Mouse (Mus musculus) liver, embryonic 13.5 days (tissue): ENCODE results near the gene Nlrc5. TPM values are rescaled to one million over a fixed set of nuclear protein-coding genes. Genes with fewer than 3 reads are reported as not detected.

Experiments used
- ATAC-seq: fragments of 200-750 bp; cut with Nextera tagmentation; 2 replicates; pipeline ENCODE4 v1.8.0; 2017; ENCODE audit warnings: low read depth, mild to moderate bottlenecking, moderate number of reproducible peaks, moderate library complexity
- DNase-seq: peaks from one replicate; pipeline ENCODE4 v3.0.0; 2022
- H3K27ac ChIP-seq: fragments of 300-500 bp; sonication (generic); 2 replicates; pipeline ENCODE4 v1.5.1; 2015; ENCODE audit warnings: moderate library complexity, mild to moderate bottlenecking, inconsistent platforms
- H3K27me3 ChIP-seq: fragments of 300-500 bp; sonication (generic); 2 replicates; pipeline ENCODE4 v1.6.1; 2015; ENCODE audit warnings: mild to moderate bottlenecking, inconsistent platforms
- H3K36me3 ChIP-seq: fragments of 300-500 bp; sonication (generic); 2 replicates; pipeline ENCODE4 v1.6.1; 2015; ENCODE audit warnings: mild to moderate bottlenecking, inconsistent platforms
- H3K4me1 ChIP-seq: fragments of 300-500 bp; sonication (generic); replicated peaks from 2 replicates; pipeline ENCODE4 v1.6.1; 2015; ENCODE audit warnings: inconsistent platforms
- H3K4me2 ChIP-seq: fragments of 300-500 bp; sonication (generic); 2 replicates; pipeline ENCODE4 v1.6.1; 2015; ENCODE audit warnings: inconsistent platforms, mild to moderate bottlenecking, moderate library complexity
- H3K4me3 ChIP-seq: fragments of 300-500 bp; sonication (generic); replicated peaks from 2 replicates; pipeline ENCODE4 v1.5.1; 2015; ENCODE audit warnings: mild to moderate bottlenecking, inconsistent platforms
- H3K9ac ChIP-seq: fragments of 300-500 bp; sonication (generic); 2 replicates; pipeline ENCODE4 v1.6.1; 2015; ENCODE audit warnings: mild to moderate bottlenecking, inconsistent platforms
- H3K9me3 ChIP-seq: fragments of 300-500 bp; sonication (generic); replicated peaks from 2 replicates; pipeline ENCODE4 v1.6.1; 2016; ENCODE audit warnings: inconsistent platforms
- WGBS: fragments of 180-500 bp; shearing (Covaris S2); methylation state at CpG from one replicate; pipeline ENCODE4 v1.1.7; 2015; ENCODE audit not compliant: insufficient replicate concordance; 5-methylcytosine and 5-hydroxymethylcytosine counted together
- polyA plus RNA-seq: library from polyadenylated mRNA; unstranded; fragments of >200 nt; fragmentation: Nextera tagmentation; extraction: Ambion mirVana; gene quantifications from 2 replicates; pipeline ENCODE4 v1.2.1, GENCODE M21; 2015

Gene Nlrc5
- polyA plus RNA-seq, 1 experiment from 2014 or later, result 0.06 TPM

GRCm38 (mm10) chr8:94515430-94516208, 81.5 kb downstream of the Nlrc5 start:
- Histone ChIP-seq H3K27me3 (peaks cover 25% of the 10 kb centered on the region), H3K4me3 (no peak overlapping the region), H3K4me2 (no peak overlapping the region), H3K9ac (no peak overlapping the region), H3K9me3 (no peaks in the 10 kb centered on the region), H3K4me1 (peaks cover 10% of the 10 kb centered on the region), H3K27ac (no peak overlapping the region), H3K36me3 (no peaks in the 10 kb centered on the region)
- 45% methylated on average over 5 of the region's 5 CpGs for WGBS
- peak; percentile 65; the same call in 1 of the 2 replicates for ATAC-seq
- DNase-seq, result peak; percentile 9

DNA sequence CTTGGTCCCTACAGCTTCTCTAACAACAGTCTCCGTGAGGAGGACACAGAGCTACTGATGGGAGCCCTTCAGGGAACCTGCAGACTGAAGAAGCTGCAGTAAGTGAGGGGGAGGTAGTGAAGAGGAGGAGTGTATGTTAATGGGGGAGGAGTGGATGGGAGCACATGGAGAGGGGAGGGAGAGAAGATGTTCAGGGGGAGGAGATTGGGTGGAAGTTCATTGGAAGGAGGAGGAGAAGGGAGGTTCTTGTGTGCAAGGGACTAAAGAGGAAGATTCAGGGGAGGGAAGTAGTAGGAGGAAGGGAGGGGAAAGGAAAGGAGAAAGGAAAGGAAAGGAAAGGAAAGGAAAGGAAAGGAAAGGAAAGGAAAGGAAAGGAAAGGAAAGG, 82.0 kb downstream of the Nlrc5 start:
- Histone ChIP-seq H3K9ac (no peak overlapping the region), H3K4me3 (no peak overlapping the region), H3K4me1 (peaks cover 10% of the 10 kb centered on the region), H3K27ac (no peak overlapping the region), H3K36me3 (no peaks in the 10 kb centered on the region), H3K4me2 (no peak overlapping the region), H3K9me3 (no peaks in the 10 kb centered on the region), H3K27me3 (peaks cover 25% of the 10 kb centered on the region)
- WGBS, result 5% methylated on average over 1 of the region's 1 CpGs
- no peak for ATAC-seq
- DNase-seq, result no peak

- DNase-seq, result no peak
- no peak for ATAC-seq
Measured at GRCm38 (mm10) chr8:94516766-94517165, 82.6 kb downstream of the Nlrc5 start.

GRCm38 (mm10) chr8:94518331-94518730, 84.2 kb downstream of the Nlrc5 start:
- WGBS, result 56% methylated on average over 10 of the region's 10 CpGs
- Histone ChIP-seq H3K27ac (no peak overlapping the region), H3K9me3 (no peaks in the 10 kb centered on the region), H3K4me3 (no peak overlapping the region), H3K36me3 (no peaks in the 10 kb centered on the region), H3K27me3 (peaks cover 36% of the 10 kb centered on the region), H3K9ac (no peak overlapping the region), H3K4me2 (no peak overlapping the region), H3K4me1 (peaks cover 10% of the 10 kb centered on the region)
- DNase-seq, result no peak
- no peak for ATAC-seq

More at GRCm38 (mm10) chr8:94516766-94517165, 82.6 kb downstream of the Nlrc5 start:
- Histone ChIP-seq H3K27me3 (peaks cover 26% of the 10 kb centered on the region), H3K4me2 (no peak overlapping the region), H3K27ac (no peak overlapping the region), H3K4me1 (peaks cover 10% of the 10 kb centered on the region), H3K36me3 (no peaks in the 10 kb centered on the region), H3K9me3 (no peaks in the 10 kb centered on the region), H3K4me3 (no peak overlapping the region), H3K9ac (no peak overlapping the region)
- 52% methylated on average over 3 of the region's 3 CpGs for WGBS

- Histone ChIP-seq H3K36me3 (no peaks in the 10 kb centered on the region), H3K9me3 (no peaks in the 10 kb centered on the region), H3K4me1 (peaks cover 10% of the 10 kb centered on the region), H3K27me3 (peaks cover 36% of the 10 kb centered on the region), H3K4me3 (no peak overlapping the region), H3K4me2 (no peak overlapping the region), H3K27ac (no peak overlapping the region), H3K9ac (no peak overlapping the region)
- 71% methylated on average over 5 of the region's 5 CpGs for WGBS
- ATAC-seq (no peak), DNase-seq (no peak)
Measured at GRCm38 (mm10) chr8:94519021-94519420, 84.9 kb downstream of the Nlrc5 start.

DNA sequence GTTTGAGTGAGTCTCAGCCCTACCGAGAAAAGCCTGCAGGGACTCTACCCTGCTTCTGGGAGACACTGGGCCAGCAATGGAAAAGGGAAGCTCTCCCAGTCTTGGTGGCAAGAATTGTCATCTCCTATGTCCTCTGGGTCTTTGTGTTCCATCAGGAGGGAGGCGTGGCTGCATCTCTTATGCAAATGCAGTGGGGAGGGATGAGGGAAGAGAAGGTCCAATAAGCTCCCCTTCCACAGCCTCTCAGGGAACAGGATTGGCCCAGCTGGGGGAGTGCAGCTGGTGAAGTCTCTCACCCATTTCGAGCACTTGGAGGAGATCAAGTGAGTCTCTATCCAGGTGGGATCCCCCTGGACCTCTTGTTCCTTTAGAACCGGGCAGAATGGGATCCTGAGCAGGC, 87.3 kb downstream of the Nlrc5 start:
- 37% methylated on average over 4 of the region's 4 CpGs for WGBS
- DNase-seq, result no peak
- Histone ChIP-seq H3K4me2 (no peak overlapping the region), H3K9ac (no peak overlapping the region), H3K4me1 (no peaks in the 10 kb centered on the region), H3K36me3 (no peaks in the 10 kb centered on the region), H3K9me3 (no peaks in the 10 kb centered on the region), H3K4me3 (no peak overlapping the region), H3K27ac (no peak overlapping the region), H3K27me3 (peaks cover 38% of the 10 kb centered on the region)
- ATAC-seq, result no peak

GRCm38 (mm10) chr8:94522482-94522881, 88.3 kb downstream of the Nlrc5 start:
- Histone ChIP-seq H3K27me3 (peaks cover 31% of the 10 kb centered on the region), H3K27ac (no peak overlapping the region), H3K4me2 (no peak overlapping the region), H3K9ac (no peak overlapping the region), H3K4me1 (no peaks in the 10 kb centered on the region), H3K9me3 (no peaks in the 10 kb centered on the region), H3K4me3 (no peak overlapping the region), H3K36me3 (no peaks in the 10 kb centered on the region)
- WGBS, result 39% methylated on average over 3 of the region's 3 CpGs
- no peak for ATAC-seq
- no peak for DNase-seq

DNA sequence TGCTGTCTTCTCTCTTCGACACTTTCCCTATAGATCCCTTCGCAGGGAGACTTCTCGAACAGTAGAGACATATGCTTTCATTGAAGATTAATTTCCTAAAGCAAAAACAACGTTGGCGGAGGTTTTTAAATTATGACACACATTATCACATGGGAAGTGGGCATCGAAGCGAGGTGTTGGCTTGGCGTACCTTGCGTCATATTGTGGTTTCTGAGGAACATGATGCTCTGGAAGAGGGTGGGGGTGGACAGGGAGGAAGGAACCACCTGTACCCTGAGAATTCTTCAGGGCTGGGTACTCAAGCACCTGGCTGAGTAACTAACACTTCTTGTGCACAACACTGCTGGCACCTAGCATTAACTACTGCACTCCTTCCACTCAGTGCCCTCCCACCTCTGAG, 90.4 kb downstream of the Nlrc5 start:
- H3K27me3 ChIP-seq, result peaks cover 23% of the 10 kb centered on the region

DNA sequence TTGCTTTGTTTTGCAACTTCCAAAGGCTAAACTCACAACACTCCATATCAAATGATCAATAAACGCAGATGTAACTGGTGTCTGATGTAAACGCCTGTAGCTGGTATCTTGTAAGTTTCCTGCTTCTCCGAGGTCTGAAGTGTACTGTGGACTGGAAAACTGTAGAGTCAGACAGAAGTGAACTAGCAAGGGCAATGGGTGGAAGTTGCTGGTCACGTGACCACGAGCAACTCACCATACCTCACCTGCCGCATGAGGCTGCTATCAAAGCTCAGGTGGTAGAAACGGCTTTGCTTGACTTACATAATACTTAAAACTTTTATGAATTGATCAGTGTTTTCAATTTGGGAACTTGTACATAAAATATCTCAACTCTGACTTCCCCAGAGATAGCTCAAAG, 93.0 kb downstream of the Nlrc5 start:
- Histone ChIP-seq H3K4me3 (no peak overlapping the region), H3K27ac (no peak overlapping the region), H3K9ac (no peak overlapping the region), H3K36me3 (no peaks in the 10 kb centered on the region), H3K4me1 (no peaks in the 10 kb centered on the region), H3K4me2 (no peak overlapping the region), H3K9me3 (no peaks in the 10 kb centered on the region), H3K27me3 (peaks cover 37% of the 10 kb centered on the region)
- 55% methylated on average over 7 of the region's 7 CpGs for WGBS
- DNase-seq, result no peak
- no peak for ATAC-seq

More for the DNA sequence above, 90.4 kb downstream of the Nlrc5 start:
- Histone ChIP-seq H3K4me2 (no peak overlapping the region), H3K9me3 (no peaks in the 10 kb centered on the region), H3K4me3 (no peak overlapping the region), H3K4me1 (no peaks in the 10 kb centered on the region), H3K9ac (no peak overlapping the region), H3K27ac (no peak overlapping the region), H3K36me3 (no peaks in the 10 kb centered on the region)
- ATAC-seq (no peak), DNase-seq (no peak)
- WGBS, result 54% methylated on average over 9 of the region's 9 CpGs

DNA sequence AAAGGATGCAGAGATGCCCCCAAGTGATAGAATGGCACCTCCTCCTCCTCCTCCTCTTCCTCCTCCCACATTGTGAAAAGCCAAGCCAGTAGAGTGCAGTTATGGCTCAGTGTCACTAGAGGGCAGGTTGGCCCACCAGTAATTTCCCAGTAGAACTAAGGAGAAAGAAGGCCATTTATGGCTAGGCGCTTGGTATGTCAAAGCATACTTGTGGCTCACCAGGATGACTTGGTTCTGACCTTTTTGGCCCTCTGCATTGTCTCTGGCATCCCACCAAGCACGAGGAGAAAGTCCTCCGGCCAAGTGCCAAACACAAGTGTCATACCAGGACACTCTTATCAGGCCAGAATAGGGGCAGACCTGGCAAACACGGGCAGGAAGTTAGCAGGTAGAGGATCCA, 94.1 kb downstream of the Nlrc5 start:
- Histone ChIP-seq H3K27me3 (peaks cover 38% of the 10 kb centered on the region), H3K4me2 (no peak overlapping the region), H3K36me3 (no peaks in the 10 kb centered on the region), H3K27ac (no peak overlapping the region), H3K9ac (no peak overlapping the region), H3K4me3 (no peak overlapping the region), H3K9me3 (no peaks in the 10 kb centered on the region), H3K4me1 (peaks cover 7% of the 10 kb centered on the region; the same call in 1 of the 2 replicates)
- 42% methylated on average over 4 of the region's 4 CpGs for WGBS
- ATAC-seq (no peak), DNase-seq (peak; percentile 11)

DNA sequence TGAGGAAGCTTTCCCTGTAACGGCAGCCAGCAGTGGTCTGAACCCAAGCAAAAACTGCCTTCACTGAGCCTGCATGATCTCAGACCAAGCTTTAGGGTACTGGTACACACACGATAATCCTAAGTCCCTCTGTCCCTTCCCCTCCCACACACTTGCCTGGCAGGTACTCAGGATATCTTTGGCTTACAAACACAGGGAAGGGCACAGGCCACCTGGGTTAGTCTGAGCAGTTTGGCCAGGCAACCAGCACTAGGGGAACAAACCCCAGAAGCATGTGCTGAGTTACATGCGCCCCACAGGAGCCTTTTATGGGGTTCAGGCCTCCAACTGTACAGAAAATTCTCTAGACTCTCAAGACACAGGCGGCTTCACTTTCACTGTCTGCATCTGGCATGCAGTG, 95.7 kb downstream of the Nlrc5 start:
- no peak for ATAC-seq
- WGBS, result 46% methylated on average over 4 of the region's 4 CpGs
- no peak overlapping the region for H3K4me3 ChIP-seq

DNA sequence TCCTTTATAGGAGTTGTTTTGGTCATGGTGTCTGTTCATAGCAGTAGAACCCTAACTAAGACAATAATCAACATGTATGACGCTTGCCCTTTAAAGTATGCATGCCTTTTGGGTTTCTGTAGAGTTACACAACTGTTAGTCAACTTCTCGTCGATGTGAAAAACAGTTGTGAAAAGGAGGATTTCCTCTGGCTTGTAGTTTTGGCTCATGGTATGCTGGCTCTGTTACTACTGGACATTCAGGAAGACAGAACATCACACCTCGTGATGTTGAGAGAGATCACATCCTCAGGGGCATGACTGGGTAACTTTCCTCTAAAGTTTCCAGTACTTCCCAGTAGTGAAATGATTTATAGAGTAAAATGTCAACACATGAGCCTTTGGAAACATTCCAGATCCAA, 96.5 kb downstream of the Nlrc5 start:
- no peak overlapping the region for H3K27ac ChIP-seq
- H3K4me1 ChIP-seq, result peaks cover 7% of the 10 kb centered on the region; the same call in 1 of the 2 replicates
- no peak overlapping the region for H3K9ac ChIP-seq
- ATAC-seq (no peak), DNase-seq (no peak)
- H3K27me3 ChIP-seq, result peaks cover 59% of the 10 kb centered on the region
- H3K9me3 ChIP-seq, result no peaks in the 10 kb centered on the region
- WGBS, result 68% methylated on average over 4 of the region's 4 CpGs
- no peak overlapping the region for H3K4me2 ChIP-seq
- no peaks in the 10 kb centered on the region for H3K36me3 ChIP-seq
- no peak overlapping the region for H3K4me3 ChIP-seq

More for the DNA sequence above, 95.7 kb downstream of the Nlrc5 start:
- DNase-seq, result no peak
- no peaks in the 10 kb centered on the region for H3K36me3 ChIP-seq
- no peak overlapping the region for H3K9ac ChIP-seq
- no peaks in the 10 kb centered on the region for H3K9me3 ChIP-seq
- H3K4me2 ChIP-seq, result no peak overlapping the region
- H3K4me1 ChIP-seq, result peaks cover 7% of the 10 kb centered on the region; the same call in 1 of the 2 replicates
- H3K27ac ChIP-seq, result no peak overlapping the region
- H3K27me3 ChIP-seq, result peaks cover 52% of the 10 kb centered on the region
